Mouse (Mus musculus) testis, adult 2 months (tissue): ENCODE data around the gene Gm49630. TPM values are rescaled to one million over a fixed set of nuclear protein-coding genes. Genes with fewer than 3 reads are reported as not detected.

Experiments used
- polyA plus RNA-seq: library from polyadenylated mRNA; depleted of rRNA; stranded (reverse); fragments of >200 nt; gene quantifications from 2 replicates; pipeline ENCODE4 v1.2.3, GENCODE M21; 2012; rRNA removed

The Gm49630 gene
- polyA plus RNA-seq, 1 experiment: 2.3 TPM

Other genes with a start within 250 kb of the Gm49630 start
- gene Rps6ka2, start 201.9 kb downstream of the Gm49630 start, polyA plus RNA-seq: 12.6 and 15.6 TPM in 2 replicates
- 248 and 262 TPM in 2 replicates for gene Tcp10a, start 47.3 kb downstream of the Gm49630 start, polyA plus RNA-seq
- gene Ttll2, start 19.3 kb downstream of the Gm49630 start, polyA plus RNA-seq: 17.9 and 19.0 TPM in 2 replicates
- gene Unc93a2, start 13.5 kb upstream of the Gm49630 start, polyA plus RNA-seq: 10.4 and 10.7 TPM in 2 replicates